Mouse (Mus musculus): ENCODE measurements around the gene Lingo1. TPM values are rescaled to one million over a fixed set of nuclear protein-coding genes. Genes with fewer than 3 reads are reported as not detected.

The Lingo1 gene
- total RNA-seq, 4 experiments from 2014 or later: 226 to 270 (median 251) TPM

DNA sequence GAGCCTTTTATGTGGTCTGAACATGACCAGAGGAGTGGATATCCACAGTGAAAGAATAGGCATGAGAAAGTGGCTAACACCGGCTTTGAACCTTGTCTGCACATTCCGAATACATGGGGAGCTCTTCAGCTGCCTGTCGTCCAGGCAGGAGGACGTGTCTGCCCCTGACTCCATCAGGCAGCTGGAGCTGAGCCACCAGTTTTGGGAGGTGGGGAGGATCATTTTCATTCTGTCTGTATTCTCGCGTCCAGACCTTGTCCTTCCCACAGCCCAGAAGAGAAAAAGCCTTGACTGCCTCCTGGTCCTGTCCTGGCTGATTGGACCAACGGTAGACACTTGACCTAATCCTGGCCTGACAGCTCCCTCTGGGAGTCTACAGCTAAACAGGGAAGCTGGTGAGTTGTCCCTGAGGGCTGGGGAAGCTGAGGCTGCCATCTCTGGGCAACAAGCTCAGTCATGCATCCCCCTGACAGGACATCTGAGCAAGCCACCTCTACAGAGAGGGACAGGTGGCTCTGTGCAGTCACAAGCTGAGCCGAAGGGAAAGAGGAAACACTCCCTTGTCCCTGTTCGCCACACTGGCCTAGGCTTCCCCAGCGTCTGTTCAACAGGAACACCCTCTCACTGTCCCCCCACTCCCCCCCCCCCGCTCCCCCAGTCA lies 187.4 kb downstream of the Lingo1 start:
- no peak for DNase-seq (ENCODE audit: low spot score in 2 of 2)

DNA sequence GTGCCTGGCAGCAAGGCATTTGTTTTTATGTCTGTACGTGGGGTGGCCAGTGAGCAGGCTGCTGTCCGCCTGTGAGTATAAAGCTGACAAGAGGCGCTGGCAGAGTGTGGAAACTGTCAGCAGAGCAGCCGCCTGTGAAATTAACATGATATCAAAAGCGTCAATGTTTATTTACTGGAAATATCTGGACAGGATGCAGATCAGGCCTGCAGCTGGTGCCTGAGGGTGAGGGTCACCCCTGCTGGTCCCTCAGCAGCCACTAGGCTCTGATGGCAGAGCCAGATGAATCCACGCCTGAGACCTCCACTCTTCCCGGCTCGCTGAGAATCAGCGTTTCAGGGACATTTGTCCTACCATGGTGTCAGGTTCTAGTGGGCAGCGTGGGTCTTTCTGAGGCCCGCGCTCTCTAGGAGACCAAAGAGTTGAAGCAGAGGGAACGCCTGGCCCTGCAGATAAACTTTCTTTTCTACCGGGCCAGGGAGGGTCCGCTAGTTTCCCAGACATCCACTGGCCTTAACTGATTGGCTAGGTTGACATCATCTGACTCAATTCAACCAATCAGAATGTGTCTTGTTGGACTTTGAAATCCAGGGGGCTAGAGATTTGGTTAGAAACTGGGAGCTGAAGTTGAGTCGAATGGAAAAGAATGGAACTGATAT lies 190.1 kb downstream of the Lingo1 start:
- DNase-seq (ENCODE audit: low spot score in 2 of 2): no peak

DNA sequence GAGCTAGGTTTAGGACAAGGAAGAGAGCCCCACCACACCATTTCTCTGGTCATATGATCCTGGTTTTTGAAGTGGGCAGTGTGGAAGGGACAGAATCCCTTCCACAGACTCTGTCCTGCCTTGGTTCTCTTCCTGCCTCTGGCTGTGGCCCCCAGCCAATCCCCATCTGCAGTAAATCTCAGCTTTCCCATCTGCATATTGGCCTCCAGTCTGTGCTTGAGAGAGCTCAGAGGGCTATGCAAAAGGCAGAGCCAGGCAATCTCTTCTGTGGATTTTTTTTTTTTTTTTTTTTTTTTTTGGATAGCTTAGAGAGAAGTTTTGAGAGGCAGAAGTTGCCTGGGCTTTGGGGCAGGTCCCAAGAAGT lies 190.8 kb downstream of the Lingo1 start:
- DNase-seq (ENCODE audit: low spot score in 2 of 2): no peak

DNA sequence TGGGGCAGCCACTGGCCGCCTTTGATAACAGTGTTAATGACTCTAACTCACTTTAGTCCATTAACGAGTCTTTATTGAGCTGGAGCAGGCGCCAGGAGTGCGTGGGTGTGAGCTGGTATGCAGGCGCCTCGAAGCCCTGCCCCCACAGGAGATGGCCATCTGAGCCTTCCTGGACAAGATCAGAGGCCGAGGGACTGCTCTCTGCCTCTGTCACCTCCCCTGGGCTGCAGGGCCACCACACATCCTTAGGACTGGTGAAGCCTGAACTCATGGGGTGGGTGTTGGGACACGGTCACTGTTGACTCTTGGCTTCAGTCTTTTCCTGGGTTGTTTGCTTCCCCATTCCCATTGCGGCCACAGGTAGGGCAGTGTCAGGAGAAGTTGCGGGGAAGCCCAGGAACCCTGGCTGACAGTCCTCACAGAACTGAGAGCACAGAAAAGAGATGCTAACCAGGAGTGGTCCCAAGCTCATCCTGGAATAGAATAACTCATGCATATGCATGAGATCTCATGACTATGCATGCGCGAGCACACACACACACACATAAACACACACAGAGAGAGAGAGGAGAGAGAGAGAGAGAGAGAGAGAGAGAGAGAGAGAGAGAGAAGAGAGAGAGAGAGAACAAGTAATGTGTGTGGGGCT lies 191.3 kb downstream of the Lingo1 start:
- no peak for DNase-seq (ENCODE audit: low spot score in 2 of 2)

DNA sequence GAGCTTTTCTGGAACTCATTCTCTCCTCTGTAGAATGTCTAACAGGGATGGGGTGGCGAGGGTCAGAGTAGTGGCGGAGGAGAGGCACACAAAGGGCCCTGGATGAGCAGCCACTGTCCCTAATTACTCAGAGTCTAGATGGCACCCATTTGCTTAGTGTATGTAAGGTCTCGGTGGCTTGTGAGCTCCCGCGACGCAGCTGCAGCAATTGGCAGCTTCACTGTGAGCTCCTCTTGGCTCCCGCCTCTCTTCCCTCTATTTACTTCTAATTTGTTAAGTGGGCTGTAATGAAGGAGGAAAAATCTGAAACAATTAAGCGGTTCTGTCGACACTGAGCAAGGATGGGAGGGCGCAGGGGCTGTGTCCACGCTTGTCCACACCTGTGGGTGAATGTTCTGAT lies 195.6 kb downstream of the Lingo1 start:
- DNase-seq (ENCODE audit: low spot score in 2 of 2): no peak

DNA sequence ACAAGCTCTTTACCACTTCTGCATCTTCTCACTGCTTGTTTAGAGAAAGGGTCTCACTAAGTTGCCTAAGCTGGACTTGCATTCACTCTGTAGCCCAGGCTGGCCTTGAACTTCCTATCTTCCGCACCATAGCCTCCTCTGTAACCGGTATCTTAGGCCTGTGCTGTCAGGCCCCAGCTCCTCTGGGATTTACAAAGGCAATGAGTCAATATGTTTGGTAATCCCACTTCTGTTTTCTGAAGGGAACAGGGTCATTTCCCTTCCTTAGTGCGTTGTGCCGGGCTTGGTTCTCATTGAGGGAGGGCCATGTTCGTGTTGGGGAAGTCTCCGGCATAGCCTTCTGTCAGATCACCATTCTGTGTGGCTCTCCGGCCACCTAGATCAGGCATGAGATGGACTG lies 203.6 kb downstream of the Lingo1 start:
- no peak for DNase-seq (ENCODE audit: low spot score in 2 of 2)

DNA sequence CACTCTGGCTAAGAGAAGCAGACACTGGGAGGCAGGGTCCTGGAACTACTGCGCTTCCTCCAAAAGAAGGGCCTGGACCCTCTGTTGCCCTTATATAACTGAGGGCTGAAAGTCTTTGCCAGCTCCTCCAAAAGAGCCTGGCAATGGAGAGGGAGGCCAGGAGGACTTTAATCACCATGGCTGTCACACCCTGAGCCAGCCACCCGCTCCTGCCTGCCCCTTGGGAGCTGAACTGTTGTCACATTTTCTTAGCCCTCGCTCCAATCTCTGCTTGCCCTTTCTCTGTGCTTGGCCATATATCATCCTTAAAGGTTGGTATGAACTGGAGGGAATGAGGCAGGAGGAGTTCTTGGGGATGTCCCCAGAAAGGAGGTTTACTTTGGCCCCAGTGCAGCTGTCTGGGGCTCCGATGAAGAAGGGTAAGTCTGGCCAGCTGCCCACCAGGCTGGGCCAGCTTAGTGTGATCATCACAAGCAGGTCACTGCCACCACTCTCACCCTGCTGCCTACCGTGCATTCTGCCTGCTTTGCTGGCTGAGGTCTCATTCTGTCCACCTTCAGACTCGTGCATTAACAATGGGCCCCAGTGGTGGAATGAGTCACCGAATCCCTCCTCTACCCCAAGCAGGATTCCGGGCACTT lies 204.9 kb downstream of the Lingo1 start:
- DNase-seq (ENCODE audit: low spot score in 2 of 2): no peak

DNA sequence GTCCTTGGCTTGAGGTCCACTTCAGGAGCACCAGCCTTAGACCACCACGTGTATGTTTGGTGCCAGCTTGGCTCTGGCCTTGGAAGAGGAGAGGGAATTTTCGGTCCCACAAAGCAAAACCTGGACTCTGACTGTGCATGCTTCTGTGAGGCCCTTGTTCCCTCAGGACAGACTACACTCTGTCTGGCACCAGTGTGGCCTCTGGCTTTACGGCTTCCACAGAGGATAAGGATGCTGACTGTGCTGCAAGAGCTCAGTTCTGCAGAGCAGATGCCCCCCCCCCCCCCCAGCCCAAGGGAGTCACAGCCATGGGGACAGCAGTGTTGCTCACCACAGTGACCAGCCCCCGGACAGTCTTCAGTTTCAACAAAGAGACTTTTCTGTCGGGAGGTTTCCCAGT lies 206.5 kb downstream of the Lingo1 start:
- DNase-seq (ENCODE audit: low spot score in 2 of 2): no peak

DNA sequence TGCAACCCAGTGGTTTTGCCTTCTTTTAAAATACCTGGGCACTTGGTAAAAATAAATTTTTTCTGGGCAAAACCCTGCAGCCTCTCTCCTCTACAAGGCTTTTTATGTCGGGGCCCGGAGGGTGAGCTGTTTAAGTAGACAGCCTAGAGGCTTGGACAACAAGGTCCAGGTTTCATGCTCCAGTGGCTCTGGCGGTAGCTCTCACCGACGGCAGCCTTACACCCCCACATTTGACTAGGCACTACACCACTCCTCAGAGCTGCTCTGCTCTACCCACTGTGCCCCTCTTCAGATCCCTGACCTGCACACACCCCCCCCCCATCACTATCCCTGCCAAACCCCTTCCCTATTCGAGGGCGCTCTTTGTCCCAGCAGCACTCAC lies 212.2 kb downstream of the Lingo1 start:
- DNase-seq (ENCODE audit: low spot score in 2 of 2): no peak

DNA sequence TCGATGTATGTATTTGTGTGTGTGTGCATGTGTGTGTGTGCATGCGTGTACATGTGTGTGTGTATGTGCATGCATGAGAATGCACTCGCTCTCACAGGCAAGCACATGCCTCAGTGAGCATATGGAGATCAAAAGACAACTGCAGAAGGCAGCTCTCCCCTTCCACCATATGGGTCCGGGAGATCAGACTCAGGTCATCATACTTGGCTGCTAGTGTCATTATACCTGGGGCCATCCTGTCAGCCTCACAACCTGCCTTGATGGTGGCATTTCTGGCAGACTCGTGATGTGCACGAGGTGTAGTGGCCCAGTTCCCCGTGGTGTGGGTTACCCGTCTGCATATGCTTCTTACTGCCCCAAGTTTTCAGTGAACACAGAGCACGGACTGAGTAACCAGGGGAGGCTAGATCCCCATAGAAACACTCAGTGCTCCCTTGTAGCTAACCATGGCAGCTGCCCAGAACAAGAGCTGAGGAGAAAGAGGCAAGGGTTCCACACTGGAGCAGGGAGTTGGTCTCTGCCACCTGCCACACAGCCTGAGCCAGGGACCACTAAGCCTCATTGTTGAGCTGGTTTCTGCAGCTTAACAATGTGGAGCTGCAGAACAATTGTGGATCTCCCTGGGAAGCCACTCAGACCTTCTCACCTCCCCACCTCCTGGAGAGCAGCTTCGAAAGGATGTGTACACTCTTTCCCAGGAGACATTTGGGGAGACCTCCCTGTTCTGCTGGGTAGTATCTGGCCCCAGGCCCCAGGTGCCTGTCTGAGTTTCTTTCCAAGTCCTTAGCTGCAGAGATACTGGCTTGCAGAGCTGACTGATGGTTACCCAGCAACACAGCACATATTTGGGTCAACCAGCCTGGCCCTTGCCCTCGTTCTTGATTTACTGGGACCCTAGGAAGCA lies 212.9 kb downstream of the Lingo1 start:
- no peak for DNase-seq (ENCODE audit: low spot score in 2 of 2)

DNA sequence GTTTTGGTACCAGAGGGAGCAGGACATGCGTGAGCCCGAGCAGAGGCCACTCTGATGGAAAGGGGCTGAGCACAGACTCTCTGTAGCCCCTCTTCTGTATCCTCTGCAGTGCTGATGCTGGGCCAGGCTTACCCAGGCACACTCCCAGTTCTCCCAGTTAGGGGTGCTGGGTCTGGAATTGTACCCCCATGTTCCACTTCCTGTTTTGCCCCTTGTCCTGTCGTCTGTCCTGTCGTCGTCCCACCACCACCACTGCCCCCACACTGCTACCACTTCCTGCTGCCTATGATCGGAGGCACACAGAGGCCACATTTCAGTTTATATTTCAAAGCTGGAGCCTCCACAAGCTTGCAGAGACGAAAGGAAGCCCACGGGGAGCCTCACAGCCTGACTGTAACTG lies 213.6 kb downstream of the Lingo1 start:
- no peak for DNase-seq (ENCODE audit: low spot score in 2 of 2)

DNA sequence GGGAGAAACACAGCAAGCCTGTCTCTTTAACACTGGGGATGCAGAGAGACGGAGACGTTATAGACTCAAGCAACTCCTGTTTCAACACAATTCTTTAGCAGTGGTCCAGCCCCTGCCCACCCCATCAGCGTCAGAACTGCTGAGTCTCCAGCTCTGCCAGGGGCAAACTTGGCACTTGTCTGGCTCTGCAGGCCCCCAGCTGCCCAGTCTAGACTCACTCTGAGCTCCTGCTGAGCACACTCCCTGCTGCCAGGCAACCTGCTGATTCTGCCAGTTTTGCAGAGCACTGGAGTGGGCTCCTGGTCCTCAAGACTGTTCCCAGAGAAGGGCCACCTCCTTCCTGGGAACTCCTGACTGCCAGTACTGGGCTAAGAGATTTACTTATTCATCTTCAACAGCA lies 214.6 kb downstream of the Lingo1 start:
- DNase-seq (ENCODE audit: low spot score in 2 of 2): no peak

DNA sequence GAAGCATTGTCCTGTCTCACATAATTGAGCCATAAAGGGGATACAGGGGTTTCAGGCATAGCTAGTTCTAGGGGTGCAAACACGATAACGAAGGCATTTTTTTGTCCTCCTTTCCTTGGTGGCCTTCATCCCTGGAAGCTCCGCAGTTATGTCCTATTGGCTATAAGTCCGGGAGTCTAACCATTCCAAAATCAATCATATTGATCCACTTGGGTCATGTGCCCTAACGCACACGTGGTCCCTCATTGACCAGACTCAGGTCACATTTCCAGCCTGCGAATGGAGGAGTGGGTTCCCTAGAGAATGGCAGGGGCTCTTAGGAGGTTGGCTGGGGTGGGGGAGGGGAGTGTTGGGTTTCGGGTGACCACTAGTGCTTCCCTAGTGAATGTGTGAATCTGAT lies 215.3 kb downstream of the Lingo1 start:
- DNase-seq (ENCODE audit: low spot score in 2 of 2): no peak

DNA sequence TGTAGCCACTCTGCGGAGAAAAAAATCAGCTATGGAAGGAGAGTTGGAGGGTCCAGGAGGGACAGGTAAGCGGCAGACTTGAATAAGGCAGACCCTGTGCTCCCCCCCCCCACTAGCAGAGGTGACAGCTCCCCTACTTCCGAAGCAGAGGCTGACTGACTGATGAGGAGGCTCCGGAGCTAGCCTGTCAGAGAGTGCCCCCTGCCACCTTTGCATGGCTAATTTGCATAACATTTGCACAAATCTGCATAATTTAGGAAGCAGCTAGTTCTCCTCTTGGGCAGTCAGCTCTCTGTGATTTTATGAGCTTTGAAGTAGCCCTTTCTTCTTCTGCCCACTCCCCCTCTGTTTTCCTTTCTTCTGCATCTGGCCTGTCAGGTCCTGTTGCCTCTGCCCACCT lies 216.2 kb downstream of the Lingo1 start:
- no peak for DNase-seq (ENCODE audit: low spot score in 2 of 2)

DNA sequence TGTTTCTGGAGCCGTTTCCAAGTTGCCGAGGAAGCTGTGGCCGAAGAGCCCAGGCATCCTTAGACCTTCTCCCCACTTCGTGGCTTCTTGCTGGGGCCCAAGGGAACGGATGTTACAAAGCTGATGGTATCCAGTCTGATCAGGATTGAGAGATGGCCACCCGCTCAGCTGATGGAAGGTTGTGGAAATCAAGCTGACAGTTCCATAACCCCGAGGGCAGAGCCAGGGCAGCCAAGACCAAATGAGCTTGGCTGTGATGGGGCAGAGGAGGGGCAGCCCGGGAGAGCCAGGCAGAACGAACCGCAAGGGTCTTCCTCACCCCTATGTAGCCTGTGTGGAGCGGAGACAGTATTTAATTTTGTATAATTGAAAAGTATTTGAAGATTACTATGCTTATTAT lies 218.9 kb downstream of the Lingo1 start:
- no peak for DNase-seq (ENCODE audit: low spot score in 2 of 2)

DNA sequence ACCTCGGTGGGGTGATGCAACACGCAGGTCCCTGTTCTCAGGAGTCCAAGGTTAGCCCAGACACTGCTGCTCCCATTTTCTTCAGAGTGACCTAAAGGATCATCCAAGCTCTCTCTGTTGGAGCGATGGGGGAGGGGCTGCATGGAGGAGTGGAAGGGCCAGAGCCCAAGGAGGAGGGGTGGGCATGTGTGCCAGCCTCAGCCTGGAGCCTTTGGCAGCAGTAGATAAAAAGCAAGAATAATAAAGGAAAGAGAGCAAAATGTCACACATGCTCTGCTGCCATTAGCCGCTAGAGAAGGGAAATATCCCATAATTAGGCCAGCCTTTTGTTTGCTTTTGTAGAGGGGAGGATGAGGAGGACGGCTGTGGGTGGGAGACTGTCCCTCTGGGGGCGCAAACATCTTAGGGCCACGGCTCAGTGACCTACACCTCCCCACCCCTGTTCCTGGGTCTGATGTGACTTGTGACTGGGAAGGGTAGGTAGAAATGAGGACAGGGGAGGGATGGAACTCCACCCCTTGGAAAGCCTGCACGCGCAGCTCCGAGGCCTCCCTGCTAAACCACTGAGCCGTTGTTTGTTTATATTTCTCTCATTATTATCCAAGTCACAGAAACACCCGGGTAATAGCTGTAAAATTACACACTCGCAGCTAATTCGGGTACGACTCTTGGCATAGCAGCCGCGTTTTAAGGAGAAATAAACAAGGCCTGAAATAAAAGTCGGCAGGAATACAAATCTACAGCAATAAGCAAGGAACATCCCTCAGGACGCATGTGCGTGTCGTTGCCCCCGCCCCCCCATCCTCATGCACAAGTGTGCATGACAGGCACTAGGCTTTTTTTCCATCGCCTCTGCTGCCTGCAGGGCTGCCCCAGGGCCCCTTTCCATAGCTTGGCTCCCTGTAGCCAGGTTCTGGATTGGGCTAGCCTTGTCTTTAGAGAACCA lies 223.5 kb downstream of the Lingo1 start:
- peak in 1 of 2 experiments; percentile 29 for DNase-seq (ENCODE audit: low spot score in 2 of 2)

Data from layer of hippocampus, adult 8-10 months (tissue).